Mouse (Mus musculus) embryonic facial prominence, embryonic 11.5 days (tissue): Measurements from ENCODE around the gene Crb2. TPM values are rescaled to one million over a fixed set of nuclear protein-coding genes. Genes with fewer than 3 reads are reported as not detected.
A peak's percentile ranks its signal among the peaks of the same experiment; 100 is the strongest.

Experiments
- ATAC-seq: fragments of 200-750 bp; cut with Nextera tagmentation; replicated peaks from 2 replicates; pipeline ENCODE4 v1.8.0; 2017; ENCODE audit warnings: low read depth; ENCODE audit not compliant: insufficient number of reproducible peaks, low FRiP score, low TSS enrichment
- DNase-seq: peaks from one replicate; pipeline ENCODE4 v3.0.0-alpha.2; 2015; ENCODE audit warnings: low spot score
- H3K27ac ChIP-seq: fragments of 300-500 bp; sonication (generic); replicated peaks from 2 replicates; pipeline ENCODE4 v1.5.1; 2014; ENCODE audit warnings: mild to moderate bottlenecking, low read depth, low read length, control low read depth
- H3K27me3 ChIP-seq: fragments of 300-500 bp; sonication (generic); 2 replicates; pipeline ENCODE4 v1.6.1; 2014; ENCODE audit warnings: mild to moderate bottlenecking, low read length, moderate library complexity, mixed read lengths; ENCODE audit not compliant: control insufficient read depth, insufficient read depth
- H3K36me3 ChIP-seq: fragments of 300-500 bp; sonication (generic); replicated peaks from 2 replicates; pipeline ENCODE4 v1.6.1; 2014; ENCODE audit warnings: low read depth, mild to moderate bottlenecking, low read length, moderate library complexity, mixed read lengths; ENCODE audit not compliant: control insufficient read depth, insufficient read depth
- H3K4me1 ChIP-seq: fragments of 300-500 bp; sonication (generic); 2 replicates; pipeline ENCODE4 v1.6.1; 2014; ENCODE audit warnings: low read length, mixed read lengths; ENCODE audit not compliant: control insufficient read depth, insufficient read depth
- H3K4me2 ChIP-seq: fragments of 300-500 bp; sonication (generic); 2 replicates; pipeline ENCODE4 v1.6.1; 2014; ENCODE audit warnings: low read depth, mild to moderate bottlenecking, control low read depth, low read length, moderate library complexity
- H3K4me3 ChIP-seq: fragments of 300-500 bp; sonication (generic); 2 replicates; pipeline ENCODE4 v1.5.1; 2014; ENCODE audit warnings: low read depth, low read length, control low read depth
- H3K9ac ChIP-seq: fragments of 300-500 bp; sonication (generic); replicated peaks from 2 replicates; pipeline ENCODE4 v1.6.1; 2014; ENCODE audit warnings: mild to moderate bottlenecking, control low read depth, low read length
- H3K9me3 ChIP-seq: fragments of 300-500 bp; sonication (generic); replicated peaks from 2 replicates; pipeline ENCODE4 v1.6.1; 2016; ENCODE audit warnings: mild to moderate bottlenecking, low read length, inconsistent platforms, mixed read lengths; ENCODE audit not compliant: control insufficient read depth
- WGBS: fragments of 180-500 bp; shearing (Covaris S2); extraction: QIAGEN DNeasy Blood & Tissue Kit; methylation state at CpG from one replicate; pipeline ENCODE4 v1.1.7; 2014; 5-methylcytosine and 5-hydroxymethylcytosine counted together
- polyA plus RNA-seq: library from polyadenylated mRNA; unstranded; fragments of >200 nt; fragmentation: Nextera tagmentation; extraction: Ambion mirVana; gene quantifications from 2 replicates; pipeline ENCODE4 v1.2.1, GENCODE M21; 2014

Gene Crb2
- polyA plus RNA-seq: 2.7 and 3.0 TPM in 2 replicates

GRCm38 (mm10) chr2:37776016-37776415 is at the start of gene Crb2:
Gene Crb2 (plus strand): TSS chr2:37776249.
- Histone ChIP-seq H3K4me1 (peaks cover 11% of the 10 kb centered on the region), H3K27me3 (no peaks in the 10 kb centered on the region; the same call in 1 of the 2 replicates), H3K4me3 (peak within 1 kb of the TSS; percentile 33), H3K4me2 (peak within 1 kb of the TSS; percentile 69), H3K27ac (no peak within 1 kb of the TSS; the same call in 1 of the 2 replicates), H3K36me3 (no peaks in the 10 kb centered on the region), H3K9me3 (no peaks in the 10 kb centered on the region), H3K9ac (peak within 1 kb of the TSS; percentile 60)
- DNase-seq (peak; percentile 71), ATAC-seq (peak; percentile 35)
- under 1% methylated on average over 18 of the region's 18 CpGs for WGBS

- WGBS: 91% methylated on average over 5 of the region's 5 CpGs
- no peak for DNase-seq
- Histone ChIP-seq H3K4me1 (no peaks in the 10 kb centered on the region), H3K27ac (no peak overlapping the region), H3K36me3 (no peaks in the 10 kb centered on the region), H3K27me3 (no peaks in the 10 kb centered on the region), H3K4me2 (no peak overlapping the region), H3K9me3 (no peaks in the 10 kb centered on the region), H3K9ac (no peak overlapping the region), H3K4me3 (no peak overlapping the region)
- ATAC-seq: no peak
These were observed 44.7 kb upstream of the Crb2 start for GRCm38 (mm10) chr2:37731241-37731801.

GRCm38 (mm10) chr2:37734979-37735806 is 40.9 kb upstream of the Crb2 start:
- peak; percentile 44 for DNase-seq
- Histone ChIP-seq H3K4me2 (0 out of 2 replicates have a peak overlapping the region, but pooled peaks have one; percentile 10), H3K4me1 (no peaks in the 10 kb centered on the region), H3K9ac (no peak overlapping the region; the same call in 1 of the 2 replicates), H3K27me3 (no peaks in the 10 kb centered on the region), H3K36me3 (no peaks in the 10 kb centered on the region), H3K27ac (no peak overlapping the region), H3K9me3 (no peaks in the 10 kb centered on the region), H3K4me3 (no peak overlapping the region)
- WGBS: 20% methylated on average over 17 of the region's 17 CpGs
- ATAC-seq: peak; percentile 44; the same call in 1 of the 2 replicates

- H3K4me1 ChIP-seq: no peaks in the 10 kb centered on the region
- H3K4me2 ChIP-seq: no peak overlapping the region
- H3K9me3 ChIP-seq: no peaks in the 10 kb centered on the region
- no peak for ATAC-seq
- no peak for DNase-seq
- H3K4me3 ChIP-seq: no peak overlapping the region
- WGBS: 64% methylated on average over 1 of the region's 1 CpGs
- no peak overlapping the region for H3K27ac ChIP-seq
- no peaks in the 10 kb centered on the region for H3K27me3 ChIP-seq
- H3K36me3 ChIP-seq: no peaks in the 10 kb centered on the region
- H3K9ac ChIP-seq: no peak overlapping the region; the same call in 1 of the 2 replicates
These were observed 40.3 kb upstream of the Crb2 start for GRCm38 (mm10) chr2:37735807-37736188.

GRCm38 (mm10) chr2:37741806-37742554 is 34.1 kb upstream of the Crb2 start:
- Histone ChIP-seq H3K4me3 (no peak overlapping the region), H3K36me3 (no peaks in the 10 kb centered on the region), H3K27ac (no peak overlapping the region), H3K4me2 (no peak overlapping the region), H3K9me3 (no peaks in the 10 kb centered on the region), H3K27me3 (no peaks in the 10 kb centered on the region), H3K4me1 (no peaks in the 10 kb centered on the region), H3K9ac (no peak overlapping the region)
- 70% methylated on average over 20 of the region's 20 CpGs for WGBS
- DNase-seq: no peak
- ATAC-seq: no peak

- no peak overlapping the region for H3K4me2 ChIP-seq
- H3K9me3 ChIP-seq: no peaks in the 10 kb centered on the region
- no peak overlapping the region for H3K9ac ChIP-seq
- H3K36me3 ChIP-seq: no peaks in the 10 kb centered on the region
- H3K27me3 ChIP-seq: no peaks in the 10 kb centered on the region
- no peak overlapping the region for H3K27ac ChIP-seq
- no peaks in the 10 kb centered on the region for H3K4me1 ChIP-seq
- H3K4me3 ChIP-seq: no peak overlapping the region
- WGBS: 92% methylated on average over 10 of the region's 10 CpGs
- DNase-seq: no peak
- no peak for ATAC-seq
These were observed 31.2 kb upstream of the Crb2 start for GRCm38 (mm10) chr2:37744773-37745395.

- 94% methylated on average over 5 of the region's 5 CpGs for WGBS
These were observed 29.6 kb upstream of the Crb2 start for GRCm38 (mm10) chr2:37746293-37747049.

More at GRCm38 (mm10) chr2:37746293-37747049, 29.6 kb upstream of the Crb2 start:
- H3K36me3 ChIP-seq: no peaks in the 10 kb centered on the region
- H3K9ac ChIP-seq: no peak overlapping the region
- H3K4me2 ChIP-seq: no peak overlapping the region
- H3K27ac ChIP-seq: no peak overlapping the region
- DNase-seq (no peak), ATAC-seq (no peak)
- H3K4me1 ChIP-seq: no peaks in the 10 kb centered on the region
- H3K4me3 ChIP-seq: no peak overlapping the region
- no peaks in the 10 kb centered on the region for H3K27me3 ChIP-seq
- no peaks in the 10 kb centered on the region for H3K9me3 ChIP-seq
